10 mouse cellular contexts compared by ENCODE assay signal in genomic region chr4:107018521-107018920, GRCm38 (mm10). TPM values are rescaled to one million over a fixed set of nuclear protein-coding genes. Genes with fewer than 3 reads are reported as not detected.
DNase-seq lines count a peak whose midpoint lies in the region; ATAC-seq and TF ChIP-seq lines count a peak whose summit lies in the region.
"Had no signal": no experiment of that assay in that cellular context is flagged by ENCODE, and none has a peak within 500 bp of the region (broad histone marks: within the 10 kb centered on the region; RNA-seq: fewer than 3 reads in every experiment).

No protein-coding gene starts in this region.

- TF ChIP-seq CTCF in forebrain, postnatal 0 days (IDR thresholded peaks at IDR 0.05; ENCODE audit: low read depth): no peak

- H3K27ac ChIP-seq in forebrain, embryonic 15.5 days (replicated peaks): peak overlapping the region; percentile 40
- H3K27ac ChIP-seq in forebrain, postnatal 0 days (ENCODE audit: low read depth, low read length): no peak overlapping the region
- H3K27ac ChIP-seq in heart, embryonic 16.5 days (ENCODE audit: low read length): peak overlapping the region; percentile 25; the same call in 1 of the 2 replicates
- H3K27ac ChIP-seq in midbrain, embryonic 10.5 days (replicated peaks): 0 out of 2 replicates have a peak overlapping the region, but pooled peaks have one; percentile 28
- H3K27ac ChIP-seq: kidney, postnatal 0 days had no signal

- H3K9ac ChIP-seq in forebrain, embryonic 15.5 days (replicated peaks): no peak overlapping the region
- H3K9ac ChIP-seq in forebrain, postnatal 0 days: no peak overlapping the region
- H3K9ac ChIP-seq in heart, embryonic 16.5 days (ENCODE audit: low read length): no peak overlapping the region
- H3K9ac ChIP-seq: lung, embryonic 14.5 days had no signal

- 65% methylated on average over 3 of the region's 3 CpGs for WGBS in forebrain, embryonic 15.5 days
- WGBS in forebrain, postnatal 0 days: 63% methylated on average over 3 of the region's 3 CpGs
- WGBS in heart, embryonic 16.5 days: 38% methylated on average over 3 of the region's 3 CpGs
- WGBS in midbrain, embryonic 10.5 days: 87% methylated on average over 3 of the region's 3 CpGs

- no peaks in the 10 kb centered on the region for H3K27me3 ChIP-seq in forebrain, embryonic 15.5 days
- no peaks in the 10 kb centered on the region for H3K27me3 ChIP-seq in forebrain, postnatal 0 days (ENCODE audit: insufficient read depth, low read length)
- no peaks in the 10 kb centered on the region for H3K27me3 ChIP-seq in heart, embryonic 16.5 days (ENCODE audit: control insufficient read depth, insufficient read depth, low read length)
- H3K27me3 ChIP-seq in midbrain, embryonic 10.5 days (ENCODE audit: low read depth, poor library complexity, severe bottlenecking): no peaks in the 10 kb centered on the region

- peaks cover 74% of the 10 kb centered on the region for H3K4me1 ChIP-seq in forebrain, embryonic 15.5 days
- H3K4me1 ChIP-seq in forebrain, postnatal 0 days (ENCODE audit: insufficient read depth): peaks cover 16% of the 10 kb centered on the region; the same call in 1 of the 2 replicates
- H3K4me1 ChIP-seq in heart, embryonic 16.5 days (ENCODE audit: control insufficient read depth, insufficient read depth, low read length): peaks cover 46% of the 10 kb centered on the region
- peaks cover 97% of the 10 kb centered on the region for H3K4me1 ChIP-seq in midbrain, embryonic 10.5 days

- no peaks in the 10 kb centered on the region for H3K36me3 ChIP-seq in forebrain, embryonic 15.5 days
- no peaks in the 10 kb centered on the region for H3K36me3 ChIP-seq in forebrain, postnatal 0 days (ENCODE audit: insufficient read depth)
- no peaks in the 10 kb centered on the region for H3K36me3 ChIP-seq in heart, embryonic 16.5 days (ENCODE audit: control insufficient read depth, insufficient read depth)
- H3K36me3 ChIP-seq in midbrain, embryonic 10.5 days: peaks cover 62% of the 10 kb centered on the region

- no peak for ATAC-seq in forebrain, embryonic 15.5 days (replicated peaks)
- no peak for ATAC-seq in forebrain, postnatal 0 days
- 0 out of 2 replicates have a peak, but pooled peaks have one; percentile 12 for ATAC-seq in heart, embryonic 16.5 days (replicated peaks; ENCODE audit: extremely low read depth, insufficient read depth, low FRiP score)

- no peak for DNase-seq in forebrain, postnatal 0 days
- peak; percentile 43 for DNase-seq in MN1 (ENCODE audit: low spot score)
- no peak for DNase-seq in midbrain, embryonic 10.5 days (ENCODE audit: low spot score)
- no peak for DNase-seq in kidney, adult 18-20 months
- DNase-seq in layer of hippocampus, adult 18-20 months (ENCODE audit: low spot score in 2 of 2): no peak
- DNase-seq in ovary, postnatal 36 days (ENCODE audit: low spot score): no peak
- DNase-seq: lung, embryonic 14.5 days had no signal

- H3K4me3 ChIP-seq in forebrain, embryonic 15.5 days: no peak overlapping the region
- H3K4me3 ChIP-seq in forebrain, postnatal 0 days (ENCODE audit: low read depth, low read length): no peak overlapping the region
- H3K4me3 ChIP-seq in heart, embryonic 16.5 days (ENCODE audit: low read length): no peak overlapping the region
- no peak overlapping the region for H3K4me3 ChIP-seq in midbrain, embryonic 10.5 days

- H3K9me3 ChIP-seq in forebrain, embryonic 15.5 days: no peaks in the 10 kb centered on the region
- no peaks in the 10 kb centered on the region for H3K9me3 ChIP-seq in forebrain, postnatal 0 days (ENCODE audit: low read length)
- no peaks in the 10 kb centered on the region for H3K9me3 ChIP-seq in heart, embryonic 16.5 days (replicated peaks; ENCODE audit: control insufficient read depth, low read length)
- no peaks in the 10 kb centered on the region for H3K9me3 ChIP-seq in midbrain, embryonic 10.5 days (replicated peaks)

- no peak overlapping the region for H3K4me2 ChIP-seq in forebrain, embryonic 15.5 days (replicated peaks)
- H3K4me2 ChIP-seq in forebrain, postnatal 0 days (ENCODE audit: low read depth): no peak overlapping the region
- no peak overlapping the region for H3K4me2 ChIP-seq in heart, embryonic 16.5 days (ENCODE audit: low read depth, low read length)
- H3K4me2 ChIP-seq: lung, embryonic 14.5 days had no signal

RNA-seq across cellular contexts. Expression of gene Mrpl37, which starts 48.1 kb away (rescaled TPM):
- polyA plus RNA-seq in forebrain, embryonic 15.5 days (2015; fragmentation: Nextera tagmentation; extraction: Ambion mirVana): 76.1 and 80.6 TPM in 2 replicates
- total RNA-seq in forebrain, postnatal 0 days (2014; rRNA removed): 43.8 and 48.5 TPM in 2 replicates
- polyA plus RNA-seq in forebrain, postnatal 0 days (2015; fragmentation: Nextera tagmentation; extraction: Ambion mirVana): 73.3 and 80.4 TPM in 2 replicates
- polyA plus RNA-seq in heart, embryonic 16.5 days (2015; fragmentation: Nextera tagmentation; extraction: Ambion mirVana): 96.7 and 101 TPM in 2 replicates
- polyA plus RNA-seq in midbrain, embryonic 10.5 days (2016; fragmentation: Nextera tagmentation; extraction: Ambion mirVana): 122 and 123 TPM in 2 replicates
- 10 to 100 TPM; 56.7 to 58.7 TPM for total RNA-seq in layer of hippocampus, adult 18-20 months (2021)

RNA-seq across cellular contexts. Expression of gene Cyb5rl, which starts 48.3 kb away (rescaled TPM):
- 2.8 and 3.6 TPM in 2 replicates for polyA plus RNA-seq in forebrain, embryonic 15.5 days (2015; fragmentation: Nextera tagmentation; extraction: Ambion mirVana)
- 2.8 and 4.6 TPM in 2 replicates for total RNA-seq in forebrain, postnatal 0 days (2014; rRNA removed)
- 4.0 and 4.5 TPM in 2 replicates for polyA plus RNA-seq in forebrain, postnatal 0 days (2015; fragmentation: Nextera tagmentation; extraction: Ambion mirVana)
- polyA plus RNA-seq in heart, embryonic 16.5 days (2015; fragmentation: Nextera tagmentation; extraction: Ambion mirVana): 4.4 and 5.2 TPM in 2 replicates
- polyA plus RNA-seq in midbrain, embryonic 10.5 days (2016; fragmentation: Nextera tagmentation; extraction: Ambion mirVana): 7.6 and 9.9 TPM in 2 replicates
- 1 to 10 TPM; 7.8 TPM for total RNA-seq in layer of hippocampus, adult 18-20 months (2021)
